Mouse (Mus musculus) duodenum, adult 2 months (tissue): ENCODE measurements around the gene Olfr1490. TPM values are rescaled to one million over a fixed set of nuclear protein-coding genes. Genes with fewer than 3 reads are reported as not detected.

Source experiments
- polyA plus RNA-seq: library from polyadenylated mRNA; depleted of rRNA; stranded (reverse); fragments of >200 nt; gene quantifications from 2 replicates; pipeline ENCODE4 v1.2.3, GENCODE M21; 2012; ENCODE audit warnings: low replicate concordance; rRNA removed

The Olfr1490 gene
- not detected in 2 replicates for polyA plus RNA-seq

DNA sequence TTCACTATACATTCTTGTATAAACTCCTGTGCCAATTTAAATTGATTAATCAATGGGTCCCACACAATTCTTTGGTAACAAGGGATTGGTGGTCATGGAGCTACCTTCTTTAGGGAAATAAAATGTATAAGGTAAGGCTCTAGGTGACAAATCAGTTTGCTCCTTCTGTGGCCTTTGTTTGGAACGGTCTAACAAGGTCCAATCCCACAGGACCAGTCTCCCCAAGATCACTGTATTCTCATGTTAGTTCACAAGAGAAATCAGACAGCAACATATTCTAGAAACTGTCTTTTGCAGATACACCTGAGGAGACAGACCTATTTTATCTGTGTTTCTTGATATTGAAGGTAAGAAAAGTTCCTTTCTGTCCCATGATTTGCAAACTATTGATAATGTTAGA is at the start of gene Olfr1490:
Gene Olfr1490 (plus strand): TSS at position 301 of the 400 bp plus-strand sequence.

DNA sequence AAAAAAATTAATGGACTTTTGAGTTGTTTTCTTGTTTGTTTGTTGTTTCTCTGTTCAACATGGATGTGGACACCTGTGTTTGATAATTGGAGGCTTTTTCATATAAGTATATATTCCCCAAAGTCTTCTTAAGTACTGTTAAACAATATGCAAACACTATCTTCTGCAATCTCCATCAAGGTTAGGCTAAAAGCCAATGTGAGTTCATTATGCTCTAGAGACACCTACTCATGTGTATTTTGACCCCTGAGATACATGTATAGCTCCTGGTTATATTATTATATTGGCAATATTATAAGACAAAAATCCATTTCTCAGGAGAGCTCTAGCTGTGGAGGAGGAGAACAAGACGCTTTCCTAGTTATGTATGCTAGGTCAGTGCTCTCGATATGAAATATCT is 33.8 kb upstream of the Olfr1490 start, which contains the start of gene Olfr1487:
Gene Olfr1487 (plus strand): TSS at position 301 of the 400 bp plus-strand sequence.

DNA sequence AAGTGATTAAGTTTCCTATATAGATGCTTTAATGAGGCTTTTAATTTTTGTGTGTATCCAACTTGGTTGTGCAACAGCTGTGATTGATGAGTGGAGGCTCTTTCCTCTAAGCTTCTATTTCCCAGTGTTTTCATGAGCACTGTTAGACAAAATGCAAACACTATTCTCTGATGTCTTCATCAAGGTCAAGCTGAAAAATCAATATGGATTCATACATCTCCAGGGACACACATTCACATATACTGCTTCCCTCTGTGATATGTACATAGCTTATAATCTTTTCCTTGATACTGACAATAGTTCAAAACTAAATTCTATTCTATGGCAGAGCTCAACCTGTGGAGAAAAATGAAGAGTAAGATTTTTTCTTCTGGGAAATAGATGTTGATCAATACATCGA is 19.6 kb upstream of the Olfr1490 start, which contains the start of gene Olfr1489:
Gene Olfr1489 (plus strand): TSS at position 301 of the 400 bp plus-strand sequence.

DNA sequence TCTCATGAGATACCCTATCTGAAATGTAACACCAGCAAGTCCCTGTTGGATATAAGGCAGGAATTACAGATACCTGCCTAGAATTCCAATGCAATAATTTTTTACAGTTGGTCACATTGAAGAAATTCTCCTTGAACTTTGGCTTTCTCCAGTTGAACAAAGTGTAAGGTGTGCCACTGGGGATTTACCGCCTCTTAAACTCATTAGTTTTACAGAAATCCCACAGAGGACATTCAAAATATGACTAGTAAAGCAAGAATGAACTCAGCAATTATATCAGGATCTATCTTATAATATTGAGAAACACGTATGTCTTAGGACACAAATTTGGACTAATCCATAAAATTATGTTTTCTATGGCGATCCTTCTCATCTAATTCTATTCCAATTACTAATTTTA is 46.1 kb downstream of the Olfr1490 start, which contains the start of gene Olfr1491:
Gene Olfr1491 (plus strand): TSS at position 301 of the 400 bp plus-strand sequence.

Other genes starting within 250 kb of the Olfr1490 start
- not detected in 2 replicates for gene Olfr1469, start 243.2 kb upstream of the Olfr1490 start, polyA plus RNA-seq
- not detected in 2 replicates for gene Olfr1471, start 207.7 kb upstream of the Olfr1490 start, polyA plus RNA-seq
- not detected in 2 replicates for gene Olfr1472, start 195.0 kb upstream of the Olfr1490 start, polyA plus RNA-seq
- gene Olfr1474, start 181.5 kb upstream of the Olfr1490 start, polyA plus RNA-seq, result not detected in 2 replicates
- not detected in 2 replicates for gene Olfr1475, start 170.9 kb upstream of the Olfr1490 start, polyA plus RNA-seq
- gene Olfr1477, start 150.5 kb upstream of the Olfr1490 start, polyA plus RNA-seq, result not detected in 2 replicates
- not detected in 2 replicates for gene Olfr1480, start 123.2 kb upstream of the Olfr1490 start, polyA plus RNA-seq
- gene Olfr1484, start 67.6 kb upstream of the Olfr1490 start, polyA plus RNA-seq, result not detected in 2 replicates
- gene Olfr1487, start 33.7 kb upstream of the Olfr1490 start, polyA plus RNA-seq, result not detected in 2 replicates
- not detected in 2 replicates for gene Olfr1489, start 19.5 kb upstream of the Olfr1490 start, polyA plus RNA-seq
- not detected in 2 replicates for gene Olfr1491, start 46.2 kb downstream of the Olfr1490 start, polyA plus RNA-seq
- not detected in 2 replicates for gene Olfr1493-ps1, start 72.2 kb downstream of the Olfr1490 start, polyA plus RNA-seq
- gene Olfr1494, start 88.6 kb downstream of the Olfr1490 start, polyA plus RNA-seq, result not detected in 2 replicates
- not detected in 2 replicates for gene Olfr1495, start 113.5 kb downstream of the Olfr1490 start, polyA plus RNA-seq
- not detected in 2 replicates for gene Olfr1496, start 126.8 kb downstream of the Olfr1490 start, polyA plus RNA-seq
- gene Olfr1497, start 147.1 kb downstream of the Olfr1490 start, polyA plus RNA-seq, result not detected in 2 replicates
- gene Olfr1499, start 168.4 kb downstream of the Olfr1490 start, polyA plus RNA-seq, result not detected in 2 replicates
- not detected in 2 replicates for gene Olfr1500, start 179.4 kb downstream of the Olfr1490 start, polyA plus RNA-seq
- not detected in 2 replicates for gene Olfr1501, start 199.6 kb downstream of the Olfr1490 start, polyA plus RNA-seq
- not detected in 2 replicates for gene Olfr1502, start 210.7 kb downstream of the Olfr1490 start, polyA plus RNA-seq
- gene Olfr1504, start 246.8 kb downstream of the Olfr1490 start, polyA plus RNA-seq, result not detected in 2 replicates